Mouse (Mus musculus): Measurements from ENCODE around the gene Pigv.

The Pigv gene

DNA sequence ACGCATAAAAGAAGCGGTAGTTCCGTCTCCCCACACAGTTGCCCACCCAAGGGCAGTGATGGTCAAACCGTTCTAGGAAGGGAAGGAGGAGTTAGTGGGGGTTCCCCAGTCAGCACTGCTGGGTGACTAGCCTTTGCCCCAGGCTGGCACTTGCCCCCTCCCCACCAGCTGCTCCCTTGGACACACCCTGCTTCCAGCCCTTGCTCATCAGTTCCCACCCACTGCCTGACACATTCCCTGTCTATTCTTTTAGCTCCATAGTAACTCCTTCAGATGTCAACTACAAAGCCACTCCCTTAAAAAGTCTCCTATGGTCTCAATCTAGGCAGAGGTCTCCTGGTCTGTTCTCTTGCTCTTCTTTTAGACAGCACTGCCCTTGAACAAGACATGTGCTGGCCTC, 58.6 kb downstream of the Pigv start:
- DNase-seq (ENCODE audit: low read depth): no peak

DNA sequence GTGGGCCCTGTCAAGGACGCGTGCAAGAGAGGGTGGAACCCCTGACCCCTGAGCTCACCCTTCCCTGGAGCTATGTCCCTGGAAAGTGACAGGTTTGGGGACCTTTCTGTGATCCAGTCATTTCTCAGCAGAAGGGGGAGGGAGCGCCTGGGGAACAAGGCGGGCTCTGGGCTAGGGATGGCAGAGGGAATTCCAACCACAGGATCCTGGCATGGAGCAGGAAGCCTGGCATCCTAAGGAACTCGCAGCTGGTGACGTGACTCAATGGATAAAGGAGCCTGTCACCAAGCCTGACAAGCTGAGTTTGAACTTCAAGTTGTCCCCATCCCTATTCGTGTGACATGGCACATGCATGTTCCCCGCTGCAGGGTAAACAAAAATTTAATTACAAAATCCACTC, 59.4 kb downstream of the Pigv start:
- no peak for DNase-seq (ENCODE audit: low read depth)

DNA sequence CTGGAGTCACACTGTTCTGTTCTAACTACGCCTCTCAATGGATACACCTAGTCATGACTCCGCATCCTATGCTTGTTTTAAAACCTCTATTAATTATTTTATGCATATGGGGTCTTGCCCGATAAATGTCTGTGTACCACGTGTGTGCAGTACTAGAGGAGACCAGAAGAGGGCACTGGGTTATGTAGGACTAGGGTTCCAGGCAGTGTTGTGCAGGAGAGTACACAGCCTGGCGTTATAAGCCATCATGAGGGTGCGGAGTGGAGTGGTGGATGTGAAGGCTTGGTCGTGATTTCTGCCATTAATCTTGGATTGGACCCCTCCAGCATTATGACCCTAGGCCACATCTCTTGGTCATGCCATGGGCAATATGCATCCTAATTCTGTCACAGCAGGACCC, 60.0 kb downstream of the Pigv start:
- no peak for DNase-seq (ENCODE audit: low read depth)

DNA sequence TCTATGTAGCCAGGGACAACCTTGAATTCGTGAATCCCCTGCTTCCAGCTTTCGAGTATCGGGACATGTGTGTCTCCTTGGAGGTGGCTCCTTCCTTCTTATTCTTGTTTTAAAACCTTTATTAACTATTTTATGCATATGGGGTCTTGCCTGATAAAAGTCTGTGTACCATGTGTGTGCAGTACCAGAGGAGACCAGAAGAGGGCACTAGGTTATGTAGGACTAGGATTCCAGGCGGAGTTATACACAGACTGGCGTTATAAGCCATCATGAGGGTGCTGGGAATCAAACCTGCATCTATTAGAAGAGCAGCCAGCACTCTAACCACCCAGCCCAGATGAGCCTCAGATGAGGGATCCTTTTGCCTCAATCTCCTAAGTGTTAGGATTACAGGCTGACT, 60.6 kb downstream of the Pigv start:
- DNase-seq (ENCODE audit: low read depth): no peak

Data from fibroblast of lung, adult 2 months (primary cell).